Mouse (Mus musculus): ENCODE measurements at regions not wholly inside any gene's neighbourhood (a gene's known extent, or its start where the extent isn't known, plus 50 kb on each side); places are given as distances from the start of the nearest gene placed in this dataset.

- peak; percentile 71 for DNase-seq (ENCODE audit: low spot score)
Measured at GRCm38 (mm10) chr2:144172100-144172770, 98.2 kb upstream of the Mgme1 start.

DNA sequence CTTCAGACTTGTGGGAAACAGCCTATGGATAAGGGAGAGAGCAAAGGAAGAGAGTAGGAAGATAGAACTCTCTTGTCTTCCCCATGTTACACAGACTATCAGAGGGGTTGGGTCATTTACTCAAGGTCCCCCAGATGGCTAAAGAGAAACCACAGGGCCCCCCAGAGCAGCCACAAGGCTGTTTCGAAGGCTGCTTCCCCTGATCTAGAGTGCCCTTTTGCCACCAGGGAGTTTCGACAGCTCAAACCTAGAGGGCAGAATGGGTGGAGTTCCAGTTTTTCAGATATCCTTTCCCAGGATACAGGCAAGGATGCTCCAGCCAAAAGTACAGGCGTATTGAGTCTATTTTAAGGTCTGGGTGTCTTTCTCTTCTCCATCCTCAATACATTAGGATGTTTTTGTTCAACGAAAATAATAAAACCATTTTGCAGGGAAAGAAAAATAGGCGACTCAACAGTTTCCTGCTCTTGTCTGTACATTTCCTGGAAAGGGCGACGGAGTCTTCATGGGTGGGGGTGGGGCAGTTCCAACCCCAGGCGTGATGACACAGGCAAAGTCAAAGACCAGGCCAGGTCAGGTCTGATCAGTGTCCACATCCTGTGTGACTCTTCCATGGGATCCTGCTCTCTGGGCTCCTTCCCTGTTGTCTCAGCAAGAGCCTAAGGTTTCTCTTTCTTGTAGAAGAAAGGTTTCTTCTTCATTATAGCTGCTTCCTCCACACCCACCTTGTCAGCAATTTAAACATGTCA is 96.9 kb upstream of the Mgme1 start:
- DNase-seq (ENCODE audit: low spot score) = no peak

GRCm38 (mm10) chr2:144174366-144175035 is 96.0 kb upstream of the Mgme1 start:
- no peak for DNase-seq (ENCODE audit: low spot score)

- no peak for DNase-seq (ENCODE audit: low spot score)
Measured at GRCm38 (mm10) chr2:144176508-144177170, 93.8 kb upstream of the Mgme1 start.

GRCm38 (mm10) chr2:144177268-144177667 is 93.2 kb upstream of the Mgme1 start:
- no peak for DNase-seq (ENCODE audit: low spot score)

DNA sequence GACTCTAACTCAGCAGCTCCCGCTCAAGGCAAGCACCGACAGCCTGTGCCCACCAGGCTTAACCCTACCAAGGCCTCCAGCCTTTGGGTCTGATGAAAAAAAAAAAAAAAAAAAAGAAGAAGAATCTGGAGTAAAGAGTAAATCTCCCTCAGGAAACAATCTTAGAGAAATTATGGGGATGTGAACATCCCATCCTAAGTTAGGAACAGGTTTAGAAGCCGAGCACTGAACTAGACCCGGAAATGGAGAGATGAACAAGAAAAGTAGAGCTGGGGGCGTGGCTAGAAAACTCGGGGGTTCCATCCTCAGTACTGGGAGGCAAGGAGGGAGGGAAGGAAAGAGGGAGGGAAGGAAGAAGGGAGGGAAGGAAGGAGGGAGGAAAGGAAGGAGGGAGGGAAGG is 92.5 kb upstream of the Mgme1 start:
- no peak for DNase-seq (ENCODE audit: low spot score)

DNA sequence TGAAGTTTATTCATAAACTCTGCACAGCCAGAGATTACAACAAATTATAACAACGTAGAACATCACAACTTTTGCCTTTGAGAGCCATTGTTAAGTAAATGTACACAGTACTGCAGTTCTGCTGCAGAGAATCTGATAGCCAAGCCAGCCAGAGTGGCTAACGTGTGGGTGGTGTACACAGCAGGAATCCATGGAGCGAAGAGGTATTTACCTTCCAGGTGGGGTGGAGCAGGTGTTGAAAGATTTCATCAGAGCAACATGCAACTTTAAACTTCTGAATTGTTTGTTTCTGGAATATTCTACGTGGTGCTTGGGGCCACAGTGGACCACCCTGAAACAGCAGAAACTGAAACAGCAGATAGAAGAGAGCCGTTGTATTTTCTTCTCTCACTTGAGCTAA is 88.4 kb upstream of the Mgme1 start:
- DNase-seq (ENCODE audit: low spot score) = no peak

DNA sequence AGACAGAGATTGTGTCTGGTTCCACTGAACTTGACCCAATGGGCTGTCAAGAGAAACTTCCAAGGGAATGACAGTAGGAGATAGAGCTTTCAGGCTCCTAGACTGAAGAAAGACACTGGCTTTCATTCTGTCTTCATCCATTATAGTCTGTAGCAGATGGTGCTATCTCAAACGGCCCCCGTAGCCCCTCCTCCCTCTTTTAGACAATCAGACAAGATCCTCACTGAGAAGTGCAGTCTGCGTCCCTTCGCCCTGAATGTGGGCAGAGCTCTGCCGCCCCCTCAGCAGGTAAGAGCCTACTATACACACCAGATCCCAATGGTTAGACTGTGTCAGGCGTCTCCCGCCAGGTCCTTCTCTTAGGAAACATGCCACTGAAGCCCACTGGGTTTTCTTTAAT is 87.9 kb upstream of the Mgme1 start:
- no peak for DNase-seq (ENCODE audit: low spot score)

GRCm38 (mm10) chr2:144183371-144183944 is 87.0 kb upstream of the Mgme1 start:
- DNase-seq (ENCODE audit: low spot score) = no peak

GRCm38 (mm10) chr2:144185175-144185574 is 85.3 kb upstream of the Mgme1 start:
- no peak for DNase-seq (ENCODE audit: low spot score)

GRCm38 (mm10) chr2:144186426-144186825 is 84.0 kb upstream of the Mgme1 start:
- no peak for DNase-seq (ENCODE audit: low spot score)

DNA sequence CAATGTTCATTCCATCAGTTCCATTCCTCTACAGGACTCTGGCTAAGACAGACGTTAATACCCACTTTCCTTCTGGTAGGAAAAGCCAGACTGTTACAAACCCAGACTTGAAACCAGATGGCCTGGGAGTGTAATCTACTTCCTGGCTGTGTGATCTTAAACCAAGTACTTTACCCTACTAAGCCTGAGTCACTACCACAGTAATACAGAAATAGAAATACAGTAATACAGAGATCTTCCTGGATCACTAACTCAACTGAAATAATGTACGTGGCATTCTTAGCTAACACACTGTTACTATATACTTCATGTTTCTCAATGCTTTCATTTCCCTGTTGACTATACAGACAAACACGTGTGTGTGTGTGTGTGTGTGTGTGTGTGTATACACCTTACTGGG is 82.4 kb upstream of the Mgme1 start:
- DNase-seq (ENCODE audit: low spot score) = no peak

- no peak for DNase-seq (ENCODE audit: low spot score)
Measured at GRCm38 (mm10) chr2:144188485-144188884, 82.0 kb upstream of the Mgme1 start.

DNA sequence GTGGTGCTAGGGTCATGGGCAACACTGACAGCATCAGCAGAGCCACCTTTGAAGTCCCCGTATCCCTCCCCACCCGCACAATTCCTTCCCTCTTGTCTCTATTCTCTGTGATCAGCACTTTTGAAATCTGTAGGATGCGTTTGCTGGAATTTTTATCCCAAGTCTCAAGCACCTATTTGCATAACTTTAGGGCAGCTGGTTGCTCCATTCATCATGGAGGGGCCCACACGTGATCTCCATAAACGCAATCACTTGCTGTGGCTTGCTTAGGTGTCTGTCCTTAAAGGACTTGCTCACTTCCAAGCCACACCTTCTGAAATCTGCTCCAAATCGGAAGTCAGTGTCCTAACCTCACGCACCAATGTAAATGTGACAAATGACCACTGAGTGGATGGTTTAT is 80.7 kb upstream of the Mgme1 start:
- no peak for DNase-seq (ENCODE audit: low spot score)

- no peak for DNase-seq (ENCODE audit: low spot score)
Measured at GRCm38 (mm10) chr2:144191018-144191417, 79.4 kb upstream of the Mgme1 start.

DNA sequence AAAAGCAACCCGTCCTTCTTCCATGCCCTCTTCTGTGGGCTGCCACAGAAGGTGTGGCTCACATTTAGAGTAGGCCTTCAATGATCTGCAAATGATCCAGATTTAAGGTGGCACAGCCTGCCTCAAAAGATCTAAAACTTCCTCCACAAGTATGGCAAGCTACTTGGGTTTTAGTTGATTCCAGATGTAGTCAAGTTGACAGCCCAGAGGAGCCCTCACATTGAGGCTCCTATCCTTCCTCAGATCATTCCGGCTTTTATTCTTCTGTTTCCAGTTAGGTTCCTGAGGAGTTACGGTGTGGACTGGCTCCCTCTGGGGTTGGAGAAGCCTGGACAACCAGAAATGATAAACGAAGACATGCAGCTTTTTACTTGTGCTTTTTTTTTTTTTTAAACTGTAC is 78.8 kb upstream of the Mgme1 start:
- no peak for DNase-seq (ENCODE audit: low spot score)

GRCm38 (mm10) chr2:144192428-144192827 is 78.0 kb upstream of the Mgme1 start:
- DNase-seq (ENCODE audit: low spot score) = no peak

DNA sequence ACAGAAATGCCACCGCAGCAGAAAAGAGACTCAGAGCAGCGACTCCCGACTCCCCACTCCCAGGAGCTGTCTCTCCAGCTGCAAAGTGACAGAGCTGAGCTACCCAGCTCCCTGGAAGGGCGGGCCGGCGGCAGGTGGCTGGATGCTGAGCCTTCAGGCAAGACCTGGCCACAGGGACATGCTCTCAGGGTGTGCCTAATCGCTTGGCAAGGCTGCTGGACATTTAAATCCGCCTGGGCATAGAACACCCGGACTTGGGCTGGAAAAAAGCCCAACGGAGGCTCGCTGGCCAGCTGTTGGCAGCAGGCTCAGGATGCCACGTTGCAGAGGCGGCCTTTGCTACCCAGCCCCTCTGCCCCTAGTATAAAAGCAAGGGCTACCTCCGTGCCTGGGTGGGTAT is 74.6 kb upstream of the Mgme1 start:
- DNase-seq (ENCODE audit: low spot score) = no peak

DNA sequence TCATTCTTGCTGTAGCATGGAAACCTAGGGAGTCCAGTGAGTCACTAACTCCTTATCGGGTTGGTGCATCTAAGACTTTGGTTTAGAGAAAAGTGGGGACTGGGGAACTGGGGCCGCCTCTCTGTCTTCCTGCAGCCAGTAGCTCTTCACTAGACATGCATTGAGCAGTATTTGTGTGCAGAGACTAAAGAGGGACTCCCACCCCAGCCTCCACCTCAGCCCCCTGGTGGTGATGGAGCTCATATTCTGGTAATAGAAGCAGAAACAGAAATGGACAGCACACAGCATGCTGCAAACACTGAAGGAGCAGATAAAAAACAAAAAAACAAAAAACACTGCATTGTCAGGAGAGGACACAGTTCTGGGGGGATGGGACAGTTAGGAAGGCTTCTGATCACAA is 73.3 kb upstream of the Mgme1 start:
- no peak for DNase-seq (ENCODE audit: low spot score)

DNA sequence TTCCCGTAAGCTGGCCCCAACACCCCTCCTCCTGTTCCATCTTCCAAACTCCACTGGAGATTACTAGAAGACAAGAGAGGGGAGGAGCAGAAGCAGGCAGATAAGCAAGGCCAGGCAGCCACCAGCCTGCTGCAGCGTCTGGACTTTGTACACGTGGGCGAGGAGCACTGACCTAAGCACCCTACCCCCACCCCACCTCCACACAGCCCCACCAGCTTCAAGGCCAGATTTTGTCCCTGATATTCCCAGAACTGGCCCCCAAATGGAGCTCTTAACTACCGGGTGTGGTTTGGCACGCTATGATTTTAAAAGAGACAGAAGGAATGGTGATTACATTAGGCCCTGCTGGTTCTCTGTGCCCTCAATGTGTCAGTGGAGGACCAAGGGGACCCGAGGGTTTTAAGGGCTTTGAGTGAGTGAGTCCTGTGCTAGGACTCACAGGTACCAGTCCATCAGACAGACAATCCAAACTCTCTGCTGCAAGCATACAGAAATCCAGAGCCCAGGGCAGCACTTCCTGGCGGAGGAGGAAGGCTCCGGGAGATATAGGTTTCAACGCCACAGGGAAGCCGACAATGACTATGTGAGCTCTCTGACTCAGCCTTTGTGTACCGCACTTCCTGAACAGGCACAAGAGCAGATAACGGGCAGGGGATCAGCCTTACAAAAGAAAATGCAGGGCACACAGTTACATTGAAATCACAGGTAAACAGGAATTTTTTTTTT is 72.0 kb upstream of the Mgme1 start:
- peak; percentile 26 for DNase-seq (ENCODE audit: low spot score)
